Mouse (Mus musculus): ENCODE data around the gene Cel.

GRCm38 (mm10) chr2:28520581-28520980 is 42.6 kb downstream of the Cel start:
- TF ChIP-seq CTCF (IDR thresholded peaks at IDR 0.05; ENCODE audit: low read depth) (no peak), EP300 (IDR thresholded peaks at IDR 0.05; ENCODE audit: low read depth) (no peak)
